Mouse (Mus musculus): ENCODE data around the gene Ces4a. TPM values are rescaled to one million over a fixed set of nuclear protein-coding genes. Genes with fewer than 3 reads are reported as not detected.
"Not testable (repeated sequence)": the region's sequence is repeated elsewhere in the genome, so short reads cannot be mapped to it uniquely, and the experiment has no call there.

Gene Ces4a
- total and polyA plus RNA-seq, 3 experiments, result not detected

DNA sequence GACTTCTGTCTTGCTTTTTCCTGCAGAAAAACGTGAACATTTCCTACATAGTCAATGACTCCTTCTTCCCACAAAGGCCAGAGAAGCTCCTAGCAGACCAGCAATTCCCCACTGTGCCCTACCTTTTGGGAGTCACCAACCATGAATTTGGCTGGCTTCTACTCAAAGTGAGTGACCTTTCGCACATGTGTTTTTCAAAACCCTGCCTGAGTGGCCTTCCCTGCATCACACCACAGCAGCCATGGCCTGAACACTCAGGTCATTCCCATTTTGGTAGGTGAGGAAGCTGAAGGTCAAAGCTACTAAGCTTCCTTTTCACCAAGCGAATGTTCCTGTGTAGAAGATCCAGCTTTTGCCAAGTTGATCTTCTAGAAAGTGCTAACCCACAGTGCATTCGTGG, 43.0 kb upstream of the Ces4a start:
- Histone ChIP-seq H3K9me3 (replicated peaks; ENCODE audit: insufficient read depth, low read length) (no peaks in the 10 kb centered on the region), H3K36me3 (ENCODE audit: control insufficient read depth in 1 of 2, insufficient read depth in 2 of 2, low read length in 2 of 2) (no peaks in the 10 kb centered on the region), H3K79me2 (ENCODE audit: control insufficient read depth, insufficient read depth, low read length, poor library complexity) (no peaks in the 10 kb centered on the region), H3K9ac (ENCODE audit: control insufficient read depth, low read depth, low read length, poor library complexity, severe bottlenecking) (no peak overlapping the region), H3K4me3 (ENCODE audit: control insufficient read depth in 1 of 2, insufficient read depth in 1 of 2, low read depth in 2 of 2, low read length in 2 of 2) (no peak overlapping the region), H3K4me1 (ENCODE audit: control insufficient read depth in 1 of 2, insufficient read depth in 2 of 2, low read length in 2 of 2) (no peaks in the 10 kb centered on the region), H3K27ac (ENCODE audit: control insufficient read depth, low read depth, low read length) (no peak overlapping the region), H3K27me3 (ENCODE audit: control insufficient read depth in 1 of 2, insufficient read depth in 2 of 2, low read length in 2 of 2) (peaks cover 16 to 18% of the 10 kb centered on the region in 2 experiments)
- TF ChIP-seq MYC (IDR thresholded peaks at IDR 0.05; ENCODE audit: low read depth, low read length) (no peak), KAT2A (conservative IDR thresholded peaks at IDR 0.05; ENCODE audit: low read depth, low read length) (no peak), MAFK (IDR thresholded peaks at IDR 0.05; ENCODE audit: borderline replicate concordance, low read depth, low read length) (no peak), NRF1 (IDR thresholded peaks at IDR 0.05; ENCODE audit: insufficient read depth, low read depth, low read length, poor library complexity, severe bottlenecking) (no peak), RCOR1 (IDR thresholded peaks at IDR 0.05; ENCODE audit: low read depth, low read length) (no peak), NELFE (IDR thresholded peaks at IDR 0.05; ENCODE audit: low read depth, low read length) (no peak), MYB (IDR thresholded peaks at IDR 0.05; ENCODE audit: low read depth, low read length) (no peak), ZKSCAN1 (IDR thresholded peaks at IDR 0.05; ENCODE audit: low read depth, low read length) (no peak), UBTF (IDR thresholded peaks at IDR 0.05; ENCODE audit: borderline replicate concordance, insufficient read depth, low read depth, low read length) (no peak), BHLHE40 (IDR thresholded peaks at IDR 0.05; ENCODE audit: borderline replicate concordance, low read depth, low read length) (no peak), CHD1 (IDR thresholded peaks at IDR 0.05; ENCODE audit: low read depth, low read length) (no peak), TCF12 (IDR thresholded peaks at IDR 0.05; ENCODE audit: low read depth, low read length) (no peak), USF2 (IDR thresholded peaks at IDR 0.05; ENCODE audit: borderline replicate concordance in 1 of 2, insufficient read depth in 1 of 2, low read depth in 1 of 2, low read length in 2 of 2) (no peak)
- no peak for DNase-seq (ENCODE audit: low read depth, low spot score)

DNA sequence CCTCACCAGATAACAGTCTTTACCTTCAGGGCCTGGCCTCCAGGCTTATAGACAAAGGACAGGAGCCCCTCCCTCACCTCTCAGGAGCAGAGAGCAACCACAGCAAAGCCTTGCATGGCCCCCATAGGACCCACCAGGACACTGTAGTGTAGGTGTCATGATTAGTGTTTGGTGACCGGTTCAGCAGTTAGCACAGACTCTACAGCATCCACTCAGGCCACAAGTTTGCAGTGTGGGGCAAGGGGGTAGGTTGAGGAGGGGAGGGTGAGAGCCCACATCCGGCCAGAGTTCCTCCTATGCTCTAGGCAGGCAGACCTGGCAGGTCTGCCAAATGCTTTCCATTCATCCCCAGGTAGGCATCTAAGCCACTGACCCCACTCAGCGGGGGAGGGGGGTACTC, 37.6 kb upstream of the Ces4a start:
- Histone ChIP-seq H3K27me3 (ENCODE audit: control insufficient read depth in 1 of 2, insufficient read depth in 2 of 2, low read length in 2 of 2) (peaks cover 9% of the 10 kb centered on the region in 2 experiments; a peak in 3 of 4 replicates), H3K36me3 (ENCODE audit: control insufficient read depth in 1 of 2, insufficient read depth in 2 of 2, low read length in 2 of 2) (no peaks in the 10 kb centered on the region), H3K9ac (ENCODE audit: control insufficient read depth, low read depth, low read length, poor library complexity, severe bottlenecking) (no peak overlapping the region), H3K9me3 (replicated peaks; ENCODE audit: insufficient read depth, low read length) (no peaks in the 10 kb centered on the region), H3K4me1 (ENCODE audit: control insufficient read depth in 1 of 2, insufficient read depth in 2 of 2, low read length in 2 of 2) (no peaks in the 10 kb centered on the region), H3K27ac (ENCODE audit: control insufficient read depth, low read depth, low read length) (no peak overlapping the region), H3K4me3 (ENCODE audit: control insufficient read depth in 1 of 2, insufficient read depth in 1 of 2, low read depth in 2 of 2, low read length in 2 of 2) (no peak overlapping the region), H3K79me2 (ENCODE audit: control insufficient read depth, insufficient read depth, low read length, poor library complexity) (no peaks in the 10 kb centered on the region)
- TF ChIP-seq NRF1 (IDR thresholded peaks at IDR 0.05; ENCODE audit: insufficient read depth, low read depth, low read length, poor library complexity, severe bottlenecking), result no peak
- TF ChIP-seq GATA1 (IDR thresholded peaks at IDR 0.05; ENCODE audit: low read depth, low read length), result no peak
- no peak for DNase-seq (ENCODE audit: low read depth, low spot score)

DNA sequence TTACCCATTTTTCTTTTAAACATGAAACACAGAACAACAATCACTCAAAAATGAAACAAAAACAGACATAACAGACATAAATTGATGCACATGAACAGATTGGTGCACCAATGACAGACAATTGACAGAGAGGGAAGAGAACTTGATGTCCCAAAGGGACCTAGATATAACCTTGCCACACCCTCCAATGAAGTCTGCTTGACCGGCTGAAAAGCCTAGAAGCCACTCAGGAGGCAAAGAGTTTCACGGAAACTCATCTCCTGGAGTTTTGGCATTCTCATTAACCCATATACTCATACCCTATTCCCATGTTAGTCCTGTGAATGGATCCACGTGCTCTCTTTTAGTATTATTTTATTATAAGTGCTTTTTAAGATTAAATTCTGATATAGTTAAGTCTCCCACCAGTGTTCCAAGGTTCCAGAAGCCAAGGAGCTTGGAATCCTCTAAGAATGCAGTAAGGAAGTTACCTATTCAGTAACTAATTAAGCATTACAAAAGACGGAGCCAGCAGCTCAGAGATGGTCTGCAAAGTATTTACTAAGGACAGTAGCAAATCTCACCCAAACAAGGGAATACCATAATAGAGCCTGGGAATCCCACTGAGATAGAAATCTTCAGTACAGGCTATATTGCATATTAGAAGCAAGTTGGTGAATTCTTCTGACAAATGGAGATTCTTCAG, 29.4 kb upstream of the Ces4a start:
- DNase-seq (ENCODE audit: low read depth, low spot score); H3K4me1 ChIP-seq (ENCODE audit: control insufficient read depth in 1 of 2, insufficient read depth in 2 of 2, low read length in 2 of 2); H3K27ac ChIP-seq (ENCODE audit: control insufficient read depth, low read depth, low read length); H3K9ac ChIP-seq (ENCODE audit: control insufficient read depth, low read depth, low read length, poor library complexity, severe bottlenecking); H3K79me2 ChIP-seq (ENCODE audit: control insufficient read depth, insufficient read depth, low read length, poor library complexity); H3K4me3 ChIP-seq (ENCODE audit: control insufficient read depth in 1 of 2, insufficient read depth in 1 of 2, low read depth in 2 of 2, low read length in 2 of 2); H3K27me3 ChIP-seq (ENCODE audit: control insufficient read depth in 1 of 2, insufficient read depth in 2 of 2, low read length in 2 of 2); H3K9me3 ChIP-seq (replicated peaks; ENCODE audit: insufficient read depth, low read length); H3K36me3 ChIP-seq (ENCODE audit: control insufficient read depth in 1 of 2, insufficient read depth in 2 of 2, low read length in 2 of 2): not testable (repeated sequence)

DNA sequence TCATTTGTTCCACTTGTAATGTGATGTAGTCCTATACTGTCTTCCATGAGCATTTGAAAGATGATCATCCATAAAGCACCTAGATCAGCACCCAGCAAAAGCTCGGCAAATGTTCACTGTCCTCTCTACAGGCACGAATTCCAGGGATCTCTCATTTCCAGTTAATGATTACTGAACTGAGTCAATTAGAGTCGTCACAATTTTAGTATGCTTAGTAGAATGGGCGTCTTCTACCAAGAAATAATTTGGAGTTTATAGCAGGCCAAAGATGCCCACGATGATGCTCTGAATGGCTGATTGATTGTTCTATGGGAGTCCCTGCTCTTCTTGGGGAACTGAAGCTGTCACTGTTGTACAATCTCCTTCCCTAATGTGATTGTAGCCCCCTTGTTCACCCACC, 27.9 kb upstream of the Ces4a start:
- not testable (repeated sequence) for DNase-seq (ENCODE audit: low read depth, low spot score); H3K4me1 ChIP-seq (ENCODE audit: control insufficient read depth in 1 of 2, insufficient read depth in 2 of 2, low read length in 2 of 2); H3K79me2 ChIP-seq (ENCODE audit: control insufficient read depth, insufficient read depth, low read length, poor library complexity); H3K9ac ChIP-seq (ENCODE audit: control insufficient read depth, low read depth, low read length, poor library complexity, severe bottlenecking); H3K27me3 ChIP-seq (ENCODE audit: control insufficient read depth in 1 of 2, insufficient read depth in 2 of 2, low read length in 2 of 2); H3K9me3 ChIP-seq (replicated peaks; ENCODE audit: insufficient read depth, low read length); H3K27ac ChIP-seq (ENCODE audit: control insufficient read depth, low read depth, low read length); H3K36me3 ChIP-seq (ENCODE audit: control insufficient read depth in 1 of 2, insufficient read depth in 2 of 2, low read length in 2 of 2); H3K4me3 ChIP-seq (ENCODE audit: control insufficient read depth in 1 of 2, insufficient read depth in 1 of 2, low read depth in 2 of 2, low read length in 2 of 2)
